Mouse (Mus musculus): ENCODE data around the gene Cyth1. TPM values are rescaled to one million over a fixed set of nuclear protein-coding genes. Genes with fewer than 3 reads are reported as not detected.

Cyth1 gene
- total RNA-seq, 2 experiments from 2014 or later, result 6.8 to 11.2 TPM

DNA sequence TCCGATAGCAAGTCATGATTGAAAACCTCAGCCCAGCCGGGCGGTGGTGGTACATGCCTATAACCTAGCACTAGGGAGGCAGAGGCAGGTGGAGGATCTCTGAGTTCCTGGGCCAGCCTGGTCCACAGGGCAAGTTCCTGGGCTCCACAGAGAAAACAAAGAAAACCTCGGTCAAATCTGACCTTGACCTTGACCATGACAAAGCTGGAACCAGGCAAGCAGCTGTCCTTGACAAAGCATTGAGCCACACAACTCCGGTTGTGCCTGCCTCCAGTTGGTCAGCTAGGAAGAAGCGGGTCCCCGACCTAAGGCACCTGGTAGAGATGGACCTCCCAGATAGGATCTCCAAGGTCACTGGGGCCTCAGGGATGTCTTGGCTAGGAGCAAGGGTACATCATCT is 8.0 kb upstream of the Cyth1 start:
- ATAC-seq (replicated peaks; ENCODE audit: low FRiP score, low TSS enrichment, poor library complexity, severe bottlenecking), result no peak

- ATAC-seq (replicated peaks; ENCODE audit: low FRiP score, low TSS enrichment, poor library complexity, severe bottlenecking), result no peak; the same call in 1 of the 2 replicates
Measured at GRCm38 (mm10) chr11:118254159-118254951, 6.0 kb upstream of the Cyth1 start.

DNA sequence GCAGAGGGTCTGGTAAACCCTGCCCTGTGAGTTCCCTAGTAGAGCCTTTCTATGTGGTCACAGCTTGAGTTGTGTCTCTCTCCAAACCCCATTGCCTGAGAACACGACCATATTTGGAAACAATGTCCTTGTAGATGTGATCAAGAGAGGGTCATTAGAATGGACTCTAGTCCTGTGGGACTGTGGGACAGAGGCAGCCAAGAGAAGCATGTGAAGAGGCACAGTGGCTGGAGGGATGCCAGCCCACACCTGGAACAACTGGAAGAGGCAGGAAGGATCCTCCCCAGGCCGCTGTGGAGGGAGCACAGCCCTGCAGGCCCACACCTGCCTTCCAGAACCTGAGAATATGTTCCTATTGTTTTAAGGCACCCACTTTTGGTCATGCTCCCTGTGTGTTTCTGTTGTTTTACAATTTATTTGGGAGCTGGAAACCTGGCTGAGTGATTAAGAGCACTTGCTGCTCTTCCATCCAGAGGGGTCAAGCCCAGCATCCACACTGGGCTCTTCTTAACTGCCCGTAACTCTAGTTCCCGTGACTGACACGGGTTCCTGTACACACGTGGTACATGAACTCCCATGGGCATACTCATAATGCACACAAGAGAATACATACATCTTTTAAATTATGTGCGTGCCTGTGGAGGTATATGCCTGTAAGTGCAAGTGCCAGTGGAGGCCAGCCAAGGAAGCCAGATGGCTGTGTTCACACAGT is 5.2 kb upstream of the Cyth1 start:
- no peak for ATAC-seq (replicated peaks; ENCODE audit: low FRiP score, low TSS enrichment, poor library complexity, severe bottlenecking)

GRCm38 (mm10) chr11:118249012-118249383 is 606 bp upstream of the Cyth1 start:
- ATAC-seq (replicated peaks; ENCODE audit: low FRiP score, low TSS enrichment, poor library complexity, severe bottlenecking), result peak; percentile 1; the same call in 1 of the 2 replicates

DNA sequence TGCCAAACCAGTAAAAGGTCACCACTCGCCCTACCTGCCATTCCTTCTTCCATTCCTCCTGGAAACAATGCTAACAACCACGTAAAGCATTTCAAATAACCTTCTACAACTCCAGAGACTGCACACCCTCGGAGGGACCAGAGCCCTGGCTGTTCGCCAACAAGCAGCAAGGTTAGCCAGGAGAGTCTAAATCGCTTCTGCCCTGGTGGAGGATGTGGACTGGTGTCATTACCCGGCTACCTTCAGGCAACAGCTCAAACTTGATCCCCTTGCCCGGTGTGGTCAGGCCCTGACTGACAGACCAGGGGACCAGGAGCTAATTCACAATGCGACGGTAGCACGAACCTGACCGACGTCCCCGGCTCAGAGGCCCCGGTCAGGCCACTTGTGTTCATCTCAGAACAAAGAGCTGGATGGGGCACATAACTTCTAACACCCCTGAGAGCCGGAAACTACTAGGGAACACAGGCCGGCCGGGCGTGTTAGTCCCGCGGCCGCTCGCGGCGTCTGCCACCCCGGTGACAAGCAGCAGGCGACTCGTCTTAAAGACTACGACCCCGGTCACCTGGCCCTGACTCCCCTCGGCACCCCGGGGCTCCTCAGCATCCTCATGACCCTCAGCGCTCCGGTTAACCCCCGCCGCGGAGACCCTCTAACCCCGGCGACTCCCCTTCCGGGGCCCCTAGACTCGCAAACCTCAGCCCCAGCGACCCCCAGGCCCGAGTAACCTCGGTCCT is 865 bp downstream of the Cyth1 start:
- peak; percentile 36 for ATAC-seq (replicated peaks; ENCODE audit: low FRiP score, low TSS enrichment, poor library complexity, severe bottlenecking)

DNA sequence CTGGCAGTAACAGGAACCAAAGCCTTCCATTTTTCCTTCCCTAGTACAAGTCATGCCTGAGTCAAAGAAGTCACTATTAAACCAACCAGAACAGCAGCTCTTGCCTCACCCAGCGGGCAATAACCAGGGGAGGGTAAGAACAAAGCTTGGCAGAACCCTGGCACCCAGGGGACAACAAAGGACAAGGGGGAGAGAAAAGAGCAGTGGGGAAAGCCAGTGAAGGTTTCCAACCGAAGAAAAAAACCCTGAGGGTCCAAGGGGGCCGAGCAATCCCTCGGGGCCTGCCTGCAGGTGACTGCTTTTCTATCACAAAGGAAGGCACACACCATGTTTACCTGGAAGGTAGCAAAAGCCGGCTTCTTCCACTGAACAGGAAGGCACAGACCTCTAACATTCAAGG is 1.7 kb downstream of the Cyth1 start:
- no peak for ATAC-seq (replicated peaks; ENCODE audit: low FRiP score, low TSS enrichment, poor library complexity, severe bottlenecking)

GRCm38 (mm10) chr11:118245130-118245529 is 3.3 kb downstream of the Cyth1 start:
- no peak for ATAC-seq (replicated peaks; ENCODE audit: low FRiP score, low TSS enrichment, poor library complexity, severe bottlenecking)

DNA sequence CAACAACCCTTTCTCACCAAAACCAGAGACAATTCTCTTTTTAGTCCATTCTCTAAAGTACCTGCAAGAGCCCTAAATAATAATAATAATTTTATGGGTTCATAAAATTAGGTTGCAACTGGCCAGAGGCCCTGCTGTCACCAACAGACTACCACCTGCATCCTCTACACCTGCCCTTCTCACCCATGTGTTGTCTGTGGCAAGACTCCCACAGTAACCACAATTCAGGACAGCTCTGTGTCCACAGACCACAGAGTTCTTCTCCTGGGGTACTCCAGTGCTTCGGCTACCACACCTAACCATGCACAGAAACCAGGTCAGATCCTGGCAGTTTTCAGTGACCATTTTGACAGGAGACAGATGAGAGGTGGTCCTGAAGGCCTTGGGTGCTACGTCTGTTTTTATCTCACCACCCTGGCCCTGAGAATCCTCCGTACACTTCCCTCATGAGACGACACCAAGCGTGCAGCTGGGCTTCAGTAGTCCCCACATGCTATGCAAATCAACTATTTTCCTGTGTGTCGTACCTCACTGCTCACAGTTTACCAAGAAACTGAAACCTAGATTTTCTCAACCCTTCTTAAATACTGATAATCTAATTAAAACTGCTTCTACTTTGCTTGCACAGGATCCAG is 4.6 kb downstream of the Cyth1 start:
- no peak for ATAC-seq (replicated peaks; ENCODE audit: low FRiP score, low TSS enrichment, poor library complexity, severe bottlenecking)

GRCm38 (mm10) chr11:118242506-118242905 is 5.9 kb downstream of the Cyth1 start:
- ATAC-seq (replicated peaks; ENCODE audit: low FRiP score, low TSS enrichment, poor library complexity, severe bottlenecking), result no peak

DNA sequence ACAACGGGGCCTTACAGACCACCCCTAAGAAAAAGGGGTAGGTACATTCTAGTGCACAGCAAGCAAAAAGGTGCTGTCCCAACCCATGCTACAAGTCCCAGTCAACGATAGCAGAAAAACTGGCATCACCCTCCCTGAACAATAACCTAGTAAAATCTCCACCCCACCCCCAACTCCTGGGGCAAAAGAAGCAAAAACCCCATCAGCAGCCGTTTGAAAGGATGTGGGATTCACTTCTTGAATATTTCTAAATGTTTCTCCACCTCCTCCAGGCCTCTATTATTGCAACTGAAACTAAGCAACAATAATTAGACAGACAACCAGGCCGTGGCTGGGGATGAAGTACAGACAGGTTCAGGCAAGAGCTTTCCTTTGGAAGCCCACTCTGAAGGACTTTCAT is 8.0 kb downstream of the Cyth1 start:
- no peak for ATAC-seq (replicated peaks; ENCODE audit: low FRiP score, low TSS enrichment, poor library complexity, severe bottlenecking)

GRCm38 (mm10) chr11:118239281-118240198 is 8.9 kb downstream of the Cyth1 start:
- ATAC-seq (replicated peaks; ENCODE audit: low FRiP score, low TSS enrichment, poor library complexity, severe bottlenecking), result no peak

- ATAC-seq (replicated peaks; ENCODE audit: low FRiP score, low TSS enrichment, poor library complexity, severe bottlenecking), result no peak
Measured at GRCm38 (mm10) chr11:118236520-118237190, 11.7 kb downstream of the Cyth1 start.

DNA sequence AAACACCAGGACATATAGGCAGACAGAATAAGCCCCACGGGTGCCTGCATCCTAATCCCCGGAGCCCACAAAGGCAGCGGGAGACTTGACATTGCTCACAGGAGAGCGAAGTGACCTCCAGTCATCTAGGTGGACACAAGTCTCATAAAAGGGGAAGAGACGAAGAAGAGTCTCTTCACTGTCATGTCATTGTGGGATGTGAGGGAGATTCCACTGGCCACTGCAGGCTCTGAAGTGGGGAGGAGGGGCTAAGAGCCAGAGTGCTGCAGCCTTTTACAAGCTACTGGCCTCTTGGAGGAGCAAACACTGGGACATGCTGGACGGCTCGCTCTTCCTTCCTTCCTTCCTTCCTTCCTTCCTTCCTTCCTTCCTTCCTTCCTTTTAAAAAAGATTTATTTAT is 13.5 kb downstream of the Cyth1 start:
- no peak for ATAC-seq (replicated peaks; ENCODE audit: low FRiP score, low TSS enrichment, poor library complexity, severe bottlenecking)

DNA sequence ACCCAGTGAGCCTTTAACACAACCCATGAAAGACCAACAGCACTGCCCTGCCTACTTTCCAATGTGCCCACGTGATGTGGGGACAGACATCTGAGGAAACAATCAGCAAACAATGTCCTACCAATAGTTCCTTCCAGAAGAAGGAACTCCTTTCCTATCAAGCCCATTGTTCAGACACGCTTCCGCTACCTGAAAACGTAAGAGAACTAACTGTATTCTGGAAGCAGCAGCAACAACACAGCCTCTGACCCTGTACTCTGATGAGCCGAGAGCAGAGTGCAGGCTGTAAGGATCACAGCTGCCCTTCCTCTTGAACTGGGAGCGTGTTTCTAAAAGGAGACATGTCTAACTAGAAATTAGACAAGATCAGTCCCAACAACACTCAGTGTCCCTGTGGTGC is 13.9 kb downstream of the Cyth1 start:
- ATAC-seq (replicated peaks; ENCODE audit: low FRiP score, low TSS enrichment, poor library complexity, severe bottlenecking), result no peak

GRCm38 (mm10) chr11:118233924-118234323 is 14.5 kb downstream of the Cyth1 start:
- no peak for ATAC-seq (replicated peaks; ENCODE audit: low FRiP score, low TSS enrichment, poor library complexity, severe bottlenecking)

DNA sequence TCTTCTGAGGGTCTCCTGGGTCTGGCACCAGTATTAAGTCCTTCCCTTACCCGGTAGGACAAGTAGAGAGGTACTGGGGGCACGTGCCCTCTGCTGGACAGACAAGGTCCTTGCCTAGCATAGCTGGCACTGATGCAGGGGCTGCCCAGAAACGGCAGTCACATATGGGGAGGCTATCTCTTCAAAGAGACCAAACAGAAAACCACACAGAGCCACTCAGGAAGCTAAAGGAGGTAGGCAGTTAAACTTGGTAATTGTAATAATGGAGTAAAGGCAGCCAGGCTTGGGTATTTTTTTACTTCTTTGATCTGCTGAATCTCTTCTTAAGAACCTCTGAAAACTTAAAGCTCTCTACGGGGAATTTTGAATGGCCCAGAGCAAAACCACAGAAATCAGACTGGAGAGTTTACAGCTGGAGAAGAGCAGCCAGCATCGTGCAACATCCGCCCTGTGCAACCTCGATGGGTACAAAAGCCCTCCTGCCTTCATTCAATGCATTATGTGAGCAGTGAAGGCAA is 16.0 kb downstream of the Cyth1 start:
- ATAC-seq (replicated peaks; ENCODE audit: low FRiP score, low TSS enrichment, poor library complexity, severe bottlenecking), result peak; percentile 94

DNA sequence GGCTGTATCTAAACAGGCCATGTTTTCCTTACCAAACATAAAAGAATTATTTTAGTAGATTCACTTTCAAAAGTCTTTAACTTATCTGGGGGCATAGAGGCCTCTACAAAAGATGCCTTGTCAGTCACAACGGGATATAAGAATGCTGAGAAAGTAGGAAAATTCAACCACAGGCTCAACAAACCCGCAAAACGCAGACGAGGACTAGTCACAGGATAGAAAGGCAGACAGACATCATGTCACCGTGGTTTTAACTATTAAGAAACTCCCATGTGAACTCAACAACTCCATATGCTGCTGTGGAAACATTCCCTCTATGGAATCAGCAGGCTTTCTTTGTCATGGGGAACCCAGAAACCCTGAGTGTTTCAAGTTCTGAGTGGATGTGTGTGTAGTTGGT is 18.5 kb downstream of the Cyth1 start:
- no peak for ATAC-seq (replicated peaks; ENCODE audit: low FRiP score, low TSS enrichment, poor library complexity, severe bottlenecking)

DNA sequence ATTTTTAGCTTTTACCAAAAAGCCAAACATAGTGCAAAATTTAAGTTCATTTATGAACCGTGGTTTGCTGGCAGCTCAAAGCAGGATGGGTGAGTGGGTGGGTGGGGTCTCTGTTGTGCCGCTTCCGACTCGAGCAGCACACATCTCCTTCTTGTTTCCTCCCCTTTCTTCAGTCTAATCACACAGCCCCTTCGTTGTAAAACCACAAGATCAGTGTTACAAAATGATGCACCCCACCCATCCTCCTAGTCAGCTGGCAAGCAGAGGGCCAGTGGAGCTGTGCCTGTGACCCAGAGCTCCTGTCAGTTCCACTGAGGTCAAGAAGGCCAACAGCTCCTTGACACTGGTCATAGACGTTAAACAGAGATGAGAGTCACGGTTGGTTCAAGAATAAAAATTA is 20.7 kb downstream of the Cyth1 start:
- 0 out of 2 replicates have a peak, but pooled peaks have one; percentile 40 for ATAC-seq (replicated peaks; ENCODE audit: low FRiP score, low TSS enrichment, poor library complexity, severe bottlenecking)
